Mouse (Mus musculus): ENCODE data around the gene Exoc3l. TPM values are rescaled to one million over a fixed set of nuclear protein-coding genes. Genes with fewer than 3 reads are reported as not detected.

Gene Exoc3l
- polyA plus RNA-seq, 1 experiment: 0.95 TPM

- Histone ChIP-seq H3K4me1 (ENCODE audit: control insufficient read depth, insufficient read depth, low read length) (no peaks in the 10 kb centered on the region), H3K27ac (ENCODE audit: insufficient read depth, low read depth, low read length) (no peak overlapping the region), H3K4me3 (ENCODE audit: insufficient read depth, low read length) (no peak overlapping the region)
- no peak for TF ChIP-seq POLR2A (IDR thresholded peaks at IDR 0.05; ENCODE audit: borderline replicate concordance, low read depth, low read length)
- no peak for TF ChIP-seq CTCF (IDR thresholded peaks at IDR 0.05; ENCODE audit: low read depth, low read length)
Observed at GRCm38 (mm10) chr8:105252680-105253537, 43.0 kb downstream of the Exoc3l start.

GRCm38 (mm10) chr8:105251954-105252353, 43.9 kb downstream of the Exoc3l start:
- H3K4me3 ChIP-seq (ENCODE audit: insufficient read depth, low read length): no peak overlapping the region
- TF ChIP-seq POLR2A (IDR thresholded peaks at IDR 0.05; ENCODE audit: borderline replicate concordance, low read depth, low read length): no peak
- no peak for TF ChIP-seq CTCF (IDR thresholded peaks at IDR 0.05; ENCODE audit: low read depth, low read length)
- no peaks in the 10 kb centered on the region for H3K4me1 ChIP-seq (ENCODE audit: control insufficient read depth, insufficient read depth, low read length)
- no peak overlapping the region for H3K27ac ChIP-seq (ENCODE audit: insufficient read depth, low read depth, low read length)

GRCm38 (mm10) chr8:105241016-105241415, 54.9 kb downstream of the Exoc3l start:
- no peak for TF ChIP-seq POLR2A (IDR thresholded peaks at IDR 0.05; ENCODE audit: borderline replicate concordance, low read depth, low read length)
- no peaks in the 10 kb centered on the region; the same call in 1 of the 2 replicates for H3K4me1 ChIP-seq (ENCODE audit: control insufficient read depth, insufficient read depth, low read length)
- H3K4me3 ChIP-seq (ENCODE audit: insufficient read depth, low read length): no peak overlapping the region
- no peak overlapping the region for H3K27ac ChIP-seq (ENCODE audit: insufficient read depth, low read depth, low read length)

Other genes with a start within 250 kb of the Exoc3l start
- gene Ces3a, start 247.5 kb downstream of the Exoc3l start, polyA plus RNA-seq (2012; ENCODE audit: insufficient read depth, insufficient read length, missing spikeins): not detected in 2 replicates
- gene Ces3b, start 212.3 kb downstream of the Exoc3l start, polyA plus RNA-seq (2012; ENCODE audit: insufficient read depth, insufficient read length, missing spikeins): not detected in 2 replicates
- not detected in 2 replicates for gene Ces4a, start 164.3 kb downstream of the Exoc3l start, polyA plus RNA-seq (2012; ENCODE audit: insufficient read depth, insufficient read length, missing spikeins)
- 124 and 130 TPM in 2 replicates for gene Cbfb, start 125.4 kb downstream of the Exoc3l start, polyA plus RNA-seq (2012; ENCODE audit: insufficient read depth, insufficient read length, missing spikeins)
- gene D230025D16Rik, start 71.0 kb downstream of the Exoc3l start, polyA plus RNA-seq (2012; ENCODE audit: insufficient read depth, insufficient read length, missing spikeins): 24.5 and 27.8 TPM in 2 replicates
- gene B3gnt9, start 40.9 kb downstream of the Exoc3l start, polyA plus RNA-seq (2012; ENCODE audit: insufficient read depth, insufficient read length, missing spikeins): 1.1 and 1.6 TPM in 2 replicates
- gene Tradd, start 31.5 kb downstream of the Exoc3l start, polyA plus RNA-seq (2012; ENCODE audit: insufficient read depth, insufficient read length, missing spikeins): 23.6 and 26.2 TPM in 2 replicates
- 6.5 and 6.8 TPM in 2 replicates for gene Fbxl8, start 31.5 kb downstream of the Exoc3l start, polyA plus RNA-seq (2012; ENCODE audit: insufficient read depth, insufficient read length, missing spikeins)
- 4.7 and 5.0 TPM in 2 replicates for gene Hsf4, start 26.3 kb downstream of the Exoc3l start, polyA plus RNA-seq (2012; ENCODE audit: insufficient read depth, insufficient read length, missing spikeins)
- 0.23 TPM in 1 of 2 replicates, not detected in the other for gene Nol3, start 20.0 kb downstream of the Exoc3l start, polyA plus RNA-seq (2012; ENCODE audit: insufficient read depth, insufficient read length, missing spikeins)
- 0.67 and 1.3 TPM in 2 replicates for gene 4931428F04Rik, start 6.2 kb downstream of the Exoc3l start, polyA plus RNA-seq (2012; ENCODE audit: insufficient read depth, insufficient read length, missing spikeins)
- gene E2f4, start 1.6 kb upstream of the Exoc3l start, polyA plus RNA-seq (2012; ENCODE audit: insufficient read depth, insufficient read length, missing spikeins): 40.6 and 47.6 TPM in 2 replicates
- 1.5 and 2.6 TPM in 2 replicates for gene Elmo3, start 9.5 kb upstream of the Exoc3l start, polyA plus RNA-seq (2012; ENCODE audit: insufficient read depth, insufficient read length, missing spikeins)
- 3.1 and 3.2 TPM in 2 replicates for gene Lrrc29, start 30.2 kb upstream of the Exoc3l start, polyA plus RNA-seq (2012; ENCODE audit: insufficient read depth, insufficient read length, missing spikeins)
- 51.2 and 56.6 TPM in 2 replicates for gene Tmem208, start 30.3 kb upstream of the Exoc3l start, polyA plus RNA-seq (2012; ENCODE audit: insufficient read depth, insufficient read length, missing spikeins)
- 16.5 and 18.0 TPM in 2 replicates for gene Fhod1, start 51.9 kb upstream of the Exoc3l start, polyA plus RNA-seq (2012; ENCODE audit: insufficient read depth, insufficient read length, missing spikeins)
- 4.9 and 5.0 TPM in 2 replicates for gene Slc9a5, start 52.7 kb upstream of the Exoc3l start, polyA plus RNA-seq (2012; ENCODE audit: insufficient read depth, insufficient read length, missing spikeins)
- 0.24 TPM in 1 of 2 replicates, not detected in the other for gene Plekhg4, start 77.2 kb upstream of the Exoc3l start, polyA plus RNA-seq (2012; ENCODE audit: insufficient read depth, insufficient read length, missing spikeins)
- gene Kctd19, start 117.4 kb upstream of the Exoc3l start, polyA plus RNA-seq (2012; ENCODE audit: insufficient read depth, insufficient read length, missing spikeins): not detected in 2 replicates
- not detected in 2 replicates for gene Lrrc36, start 117.5 kb upstream of the Exoc3l start, polyA plus RNA-seq (2012; ENCODE audit: insufficient read depth, insufficient read length, missing spikeins)
- gene Tppp3, start 175.4 kb upstream of the Exoc3l start, polyA plus RNA-seq (2012; ENCODE audit: insufficient read depth, insufficient read length, missing spikeins): 1.2 and 1.6 TPM in 2 replicates
- 16.0 and 16.3 TPM in 2 replicates for gene Zdhhc1, start 200.8 kb upstream of the Exoc3l start, polyA plus RNA-seq (2012; ENCODE audit: insufficient read depth, insufficient read length, missing spikeins)
- not detected in 2 replicates for gene Hsd11b2, start 222.7 kb upstream of the Exoc3l start, polyA plus RNA-seq (2012; ENCODE audit: insufficient read depth, insufficient read length, missing spikeins)